20 mouse cellular contexts compared by ENCODE assay signal in genomic region chr5:52678498-52679070, GRCm38 (mm10).
"Had no signal": no experiment of that assay in that cellular context is flagged by ENCODE, and none has a peak within 500 bp of the region (broad histone marks: within the 10 kb centered on the region; RNA-seq: fewer than 3 reads in every experiment).

No protein-coding gene starts in this region.

- H3K4me1 ChIP-seq: limb, embryonic 12.5 days; limb, embryonic 15.5 days; liver, embryonic 12.5 days; neural tube, embryonic 15.5 days had no signal

- H3K27me3 ChIP-seq: neural tube, embryonic 12.5 days; neural tube, embryonic 15.5 days had no signal

- H3K9me3 ChIP-seq: limb, embryonic 12.5 days; limb, embryonic 15.5 days; liver, embryonic 12.5 days; neural tube, embryonic 12.5 days; neural tube, embryonic 15.5 days had no signal

- H3K27ac ChIP-seq: hindbrain, postnatal 0 days; kidney, postnatal 0 days; limb, embryonic 12.5 days; limb, embryonic 15.5 days; liver, embryonic 12.5 days; neural tube, embryonic 12.5 days; neural tube, embryonic 15.5 days had no signal

- H3K4me2 ChIP-seq: limb, embryonic 12.5 days; limb, embryonic 15.5 days; liver, embryonic 12.5 days; midbrain, embryonic 11.5 days; neural tube, embryonic 12.5 days; neural tube, embryonic 15.5 days had no signal

- H3K4me3 ChIP-seq: limb, embryonic 12.5 days; limb, embryonic 15.5 days; liver, embryonic 12.5 days; neural tube, embryonic 12.5 days; neural tube, embryonic 15.5 days had no signal

- DNase-seq: kidney, adult 18-20 months; kidney, postnatal 25 days; left cerebral cortex, postnatal 4 days; lung, adult 18-20 months; lung, postnatal 4 days; midbrain, embryonic 14.5 days; right cerebral cortex, adult 18-20 months; right cerebral cortex, postnatal 14 days; right cerebral cortex, postnatal 4 days; spleen, adult 18-20 months; thymus, postnatal 36 days had no signal

- H3K9ac ChIP-seq: limb, embryonic 12.5 days; limb, embryonic 15.5 days; liver, embryonic 12.5 days; neural tube, embryonic 12.5 days; neural tube, embryonic 15.5 days had no signal

- ATAC-seq: hindbrain, postnatal 0 days; inflammation-experienced regulatory T-cells, adult 6 months; liver, embryonic 12.5 days had no signal

- H3K36me3 ChIP-seq: limb, embryonic 12.5 days; limb, embryonic 15.5 days; liver, embryonic 12.5 days; neural tube, embryonic 12.5 days; neural tube, embryonic 15.5 days had no signal
